Mouse (Mus musculus): ENCODE measurements around the gene Iqcn. TPM values are rescaled to one million over a fixed set of nuclear protein-coding genes. Genes with fewer than 3 reads are reported as not detected.

Iqcn gene
- polyA plus RNA-seq, 1 experiment = not detected

GRCm38 (mm10) chr8:70675336-70675735, 27.9 kb upstream of the Iqcn start:
- peaks cover 43% of the 10 kb centered on the region for H3K36me3 ChIP-seq (replicated peaks; ENCODE audit: low read length)
- H3K4me1 ChIP-seq = peaks cover 86% of the 10 kb centered on the region

GRCm38 (mm10) chr8:70677451-70678080, 25.7 kb upstream of the Iqcn start:
- Histone ChIP-seq H3K36me3 (replicated peaks; ENCODE audit: low read length) (peaks cover 46% of the 10 kb centered on the region), H3K27me3 (replicated peaks) (no peaks in the 10 kb centered on the region), H3K4me1 (peaks cover 89% of the 10 kb centered on the region), H3K9me3 (peaks cover 6% of the 10 kb centered on the region; the same call in 1 of the 2 replicates), H3K4me3 (replicated peaks) (peak overlapping the region; percentile 72)
- TF ChIP-seq FLI1 (IDR thresholded peaks at IDR 0.05; ENCODE audit: low read length) = no peak
- no peak for TF ChIP-seq GATA1 (IDR thresholded peaks at IDR 0.05; ENCODE audit: borderline replicate concordance, low read length)

More at GRCm38 (mm10) chr8:70675336-70675735, 27.9 kb upstream of the Iqcn start:
- Histone ChIP-seq H3K27me3 (replicated peaks) (no peaks in the 10 kb centered on the region), H3K9me3 (peaks cover 6% of the 10 kb centered on the region; the same call in 1 of the 2 replicates), H3K4me3 (replicated peaks) (peak overlapping the region; percentile 95)
- TF ChIP-seq FLI1 (IDR thresholded peaks at IDR 0.05; ENCODE audit: low read length) (no peak), GATA1 (IDR thresholded peaks at IDR 0.05; ENCODE audit: borderline replicate concordance, low read length) (no peak)

- Histone ChIP-seq H3K4me1 (peaks cover 89% of the 10 kb centered on the region), H3K27me3 (replicated peaks) (no peaks in the 10 kb centered on the region), H3K9me3 (peaks cover 6% of the 10 kb centered on the region; the same call in 1 of the 2 replicates), H3K36me3 (replicated peaks; ENCODE audit: low read length) (peaks cover 46% of the 10 kb centered on the region), H3K4me3 (replicated peaks) (peak overlapping the region; percentile 60)
- no peak for TF ChIP-seq FLI1 (IDR thresholded peaks at IDR 0.05; ENCODE audit: low read length)
- no peak for TF ChIP-seq GATA1 (IDR thresholded peaks at IDR 0.05; ENCODE audit: borderline replicate concordance, low read length)
These were observed 24.6 kb upstream of the Iqcn start for GRCm38 (mm10) chr8:70678679-70679078.

GRCm38 (mm10) chr8:70679404-70679803, 23.9 kb upstream of the Iqcn start:
- H3K4me3 ChIP-seq (replicated peaks) = peak overlapping the region; percentile 60
- no peak for TF ChIP-seq GATA1 (IDR thresholded peaks at IDR 0.05; ENCODE audit: borderline replicate concordance, low read length)
- H3K36me3 ChIP-seq (replicated peaks; ENCODE audit: low read length) = peaks cover 46% of the 10 kb centered on the region
- H3K4me1 ChIP-seq = peaks cover 89% of the 10 kb centered on the region
- H3K9me3 ChIP-seq = peaks cover 6% of the 10 kb centered on the region; the same call in 1 of the 2 replicates
- H3K27me3 ChIP-seq (replicated peaks) = peaks cover 2% of the 10 kb centered on the region

- Histone ChIP-seq H3K4me1 (peaks cover 85% of the 10 kb centered on the region), H3K36me3 (replicated peaks; ENCODE audit: low read length) (peaks cover 46% of the 10 kb centered on the region), H3K27me3 (replicated peaks) (peaks cover 3% of the 10 kb centered on the region), H3K4me3 (replicated peaks) (peak overlapping the region; percentile 34), H3K9me3 (peaks cover 6% of the 10 kb centered on the region; the same call in 1 of the 2 replicates)
- TF ChIP-seq FLI1 (IDR thresholded peaks at IDR 0.05; ENCODE audit: low read length) = no peak
These were observed 23.2 kb upstream of the Iqcn start for GRCm38 (mm10) chr8:70680039-70680438.

- Histone ChIP-seq H3K9me3 (peaks cover 6% of the 10 kb centered on the region; the same call in 1 of the 2 replicates), H3K4me1 (peaks cover 85% of the 10 kb centered on the region), H3K36me3 (replicated peaks; ENCODE audit: low read length) (peaks cover 40% of the 10 kb centered on the region), H3K4me3 (replicated peaks) (no peak overlapping the region), H3K27me3 (replicated peaks) (peaks cover 10% of the 10 kb centered on the region)
- no peak for TF ChIP-seq GATA1 (IDR thresholded peaks at IDR 0.05; ENCODE audit: borderline replicate concordance, low read length)
- no peak for TF ChIP-seq FLI1 (IDR thresholded peaks at IDR 0.05; ENCODE audit: low read length)
These were observed 21.8 kb upstream of the Iqcn start for GRCm38 (mm10) chr8:70681410-70681809.

- peaks cover 6% of the 10 kb centered on the region; the same call in 1 of the 2 replicates for H3K9me3 ChIP-seq
- TF ChIP-seq GATA1 (IDR thresholded peaks at IDR 0.05; ENCODE audit: borderline replicate concordance, low read length) = no peak
- no peak for TF ChIP-seq FLI1 (IDR thresholded peaks at IDR 0.05; ENCODE audit: low read length)
- H3K4me3 ChIP-seq (replicated peaks) = peak overlapping the region; percentile 50
- peaks cover 35% of the 10 kb centered on the region for H3K36me3 ChIP-seq (replicated peaks; ENCODE audit: low read length)
- peaks cover 81% of the 10 kb centered on the region for H3K4me1 ChIP-seq
- H3K27me3 ChIP-seq (replicated peaks) = peaks cover 11% of the 10 kb centered on the region
These were observed 21.1 kb upstream of the Iqcn start for GRCm38 (mm10) chr8:70682193-70682592.

- TF ChIP-seq FLI1 (IDR thresholded peaks at IDR 0.05; ENCODE audit: low read length) (no peak), GATA1 (IDR thresholded peaks at IDR 0.05; ENCODE audit: borderline replicate concordance, low read length) (no peak)
- H3K4me3 ChIP-seq (replicated peaks) = no peak overlapping the region
- peaks cover 15% of the 10 kb centered on the region for H3K27me3 ChIP-seq (replicated peaks)
- peaks cover 30% of the 10 kb centered on the region for H3K36me3 ChIP-seq (replicated peaks; ENCODE audit: low read length)
- peaks cover 6% of the 10 kb centered on the region; the same call in 1 of the 2 replicates for H3K9me3 ChIP-seq
- H3K4me1 ChIP-seq = peaks cover 78% of the 10 kb centered on the region
These were observed 20.6 kb upstream of the Iqcn start for GRCm38 (mm10) chr8:70682692-70683091.

- peaks cover 67% of the 10 kb centered on the region for H3K4me1 ChIP-seq
- H3K36me3 ChIP-seq (replicated peaks; ENCODE audit: low read length) = peaks cover 14% of the 10 kb centered on the region
- no peaks in the 10 kb centered on the region for H3K9me3 ChIP-seq
- no peak overlapping the region for H3K4me3 ChIP-seq (replicated peaks)
- no peak for TF ChIP-seq FLI1 (IDR thresholded peaks at IDR 0.05; ENCODE audit: low read length)
- TF ChIP-seq GATA1 (IDR thresholded peaks at IDR 0.05; ENCODE audit: borderline replicate concordance, low read length) = no peak
- H3K27me3 ChIP-seq (replicated peaks) = peaks cover 15% of the 10 kb centered on the region
These were observed 19.0 kb upstream of the Iqcn start for GRCm38 (mm10) chr8:70684291-70684690.

- peaks cover 56% of the 10 kb centered on the region for H3K4me1 ChIP-seq
These were observed 15.7 kb upstream of the Iqcn start for GRCm38 (mm10) chr8:70687576-70687975.

More at GRCm38 (mm10) chr8:70687576-70687975, 15.7 kb upstream of the Iqcn start:
- Histone ChIP-seq H3K9me3 (no peaks in the 10 kb centered on the region), H3K27me3 (replicated peaks) (peaks cover 19% of the 10 kb centered on the region), H3K36me3 (replicated peaks; ENCODE audit: low read length) (no peaks in the 10 kb centered on the region), H3K4me3 (replicated peaks) (no peak overlapping the region)
- TF ChIP-seq FLI1 (IDR thresholded peaks at IDR 0.05; ENCODE audit: low read length) (no peak), GATA1 (IDR thresholded peaks at IDR 0.05; ENCODE audit: borderline replicate concordance, low read length) (no peak)
